Mouse (Mus musculus): ENCODE data around the gene Clec12b.

- TF ChIP-seq NRF1 (IDR thresholded peaks at IDR 0.05; ENCODE audit: insufficient read depth, low read depth, low read length, poor library complexity, severe bottlenecking) (no peak), ELF1 (IDR thresholded peaks at IDR 0.05; ENCODE audit: low read depth, low read length) (no peak), CTCF (IDR thresholded peaks at IDR 0.05 in 2 of 3, conservative IDR thresholded peaks at IDR 0.05 in 1 of 3; ENCODE audit: control insufficient read depth in 1 of 3, insufficient read depth in 1 of 3, low read depth in 2 of 3, low read length in 3 of 3, poor library complexity in 1 of 3, severe bottlenecking in 1 of 3) (no peak), EP300 (IDR thresholded peaks at IDR 0.05; ENCODE audit: low read depth in 1 of 2, low read length in 2 of 2) (no peak), POLR2A (IDR thresholded peaks at IDR 0.05; ENCODE audit: control insufficient read depth in 1 of 2, insufficient read depth in 1 of 2, low read depth in 1 of 2, low read length in 2 of 2, poor library complexity in 1 of 2) (no peak), MAX (IDR thresholded peaks at IDR 0.05; ENCODE audit: low read length) (no peak), TBP (IDR thresholded peaks at IDR 0.05; ENCODE audit: low read depth, low read length) (no peak), HCFC1 (IDR thresholded peaks at IDR 0.05; ENCODE audit: low read depth, low read length) (no peak), JUND (IDR thresholded peaks at IDR 0.05; ENCODE audit: low read depth, low read length) (no peak), ZMIZ1 (IDR thresholded peaks at IDR 0.05; ENCODE audit: low read depth, low read length) (no peak), CHD1 (IDR thresholded peaks at IDR 0.05; ENCODE audit: low read depth, low read length) (no peak), CHD2 (IDR thresholded peaks at IDR 0.05; ENCODE audit: low read length) (no peak), ZNF384 (IDR thresholded peaks at IDR 0.05; ENCODE audit: low read depth, low read length) (no peak)
Observed at GRCm38 (mm10) chr6:129393732-129394131, 8.1 kb upstream of the Clec12b start.
